Mouse (Mus musculus) neural tube, embryonic 12.5 days (tissue): ENCODE results near the gene Kcnj10. TPM values are rescaled to one million over a fixed set of nuclear protein-coding genes. Genes with fewer than 3 reads are reported as not detected.

ENCODE experiments used
- ATAC-seq: fragments of 200-750 bp; cut with Nextera tagmentation; 2 replicates; pipeline ENCODE4 v1.8.0; 2017; ENCODE audit warnings: low read depth, mild to moderate bottlenecking, moderate TSS enrichment, moderate library complexity; ENCODE audit not compliant: low FRiP score
- H3K27ac ChIP-seq: fragments of 300-500 bp; sonication (generic); 2 replicates; pipeline ENCODE4 v1.5.1; 2016
- H3K27me3 ChIP-seq: fragments of 300-500 bp; sonication (generic); replicated peaks from 2 replicates; pipeline ENCODE4 v1.6.1; 2016; ENCODE audit warnings: mild to moderate bottlenecking
- H3K36me3 ChIP-seq: fragments of 300-500 bp; sonication (generic); 2 replicates; pipeline ENCODE4 v1.6.1; 2016; ENCODE audit warnings: mild to moderate bottlenecking
- H3K4me1 ChIP-seq: fragments of 300-500 bp; sonication (generic); 2 replicates; pipeline ENCODE4 v1.6.1; 2016
- H3K4me2 ChIP-seq: fragments of 300-500 bp; sonication (generic); replicated peaks from 2 replicates; pipeline ENCODE4 v1.6.1; 2016; ENCODE audit warnings: mild to moderate bottlenecking
- H3K4me3 ChIP-seq: fragments of 300-500 bp; sonication (generic); 2 replicates; pipeline ENCODE4 v1.5.1; 2016
- H3K9ac ChIP-seq: fragments of 300-500 bp; sonication (generic); 2 replicates; pipeline ENCODE4 v1.6.1; 2016; ENCODE audit warnings: mild to moderate bottlenecking
- H3K9me3 ChIP-seq: fragments of 300-500 bp; sonication (generic); 2 replicates; pipeline ENCODE4 v1.6.1; 2016; ENCODE audit warnings: mild to moderate bottlenecking
- WGBS: fragments of 180-500 bp; shearing (Covaris S2); methylation state at CpG from one replicate; pipeline ENCODE4 v1.1.7; 2016; 5-methylcytosine and 5-hydroxymethylcytosine counted together
- polyA plus RNA-seq: library from polyadenylated mRNA; unstranded; fragments of >200 nt; fragmentation: Nextera tagmentation; extraction: Ambion mirVana; gene quantifications from 2 replicates; pipeline ENCODE4 v1.2.1, GENCODE M21; 2016

Kcnj10 gene
- polyA plus RNA-seq, 1 experiment from 2014 or later: 1.3 TPM

- 60% methylated on average over 11 of the region's 11 CpGs for WGBS
Measured at GRCm38 (mm10) chr1:172326684-172327083, 14.3 kb upstream of the Kcnj10 start.

DNA sequence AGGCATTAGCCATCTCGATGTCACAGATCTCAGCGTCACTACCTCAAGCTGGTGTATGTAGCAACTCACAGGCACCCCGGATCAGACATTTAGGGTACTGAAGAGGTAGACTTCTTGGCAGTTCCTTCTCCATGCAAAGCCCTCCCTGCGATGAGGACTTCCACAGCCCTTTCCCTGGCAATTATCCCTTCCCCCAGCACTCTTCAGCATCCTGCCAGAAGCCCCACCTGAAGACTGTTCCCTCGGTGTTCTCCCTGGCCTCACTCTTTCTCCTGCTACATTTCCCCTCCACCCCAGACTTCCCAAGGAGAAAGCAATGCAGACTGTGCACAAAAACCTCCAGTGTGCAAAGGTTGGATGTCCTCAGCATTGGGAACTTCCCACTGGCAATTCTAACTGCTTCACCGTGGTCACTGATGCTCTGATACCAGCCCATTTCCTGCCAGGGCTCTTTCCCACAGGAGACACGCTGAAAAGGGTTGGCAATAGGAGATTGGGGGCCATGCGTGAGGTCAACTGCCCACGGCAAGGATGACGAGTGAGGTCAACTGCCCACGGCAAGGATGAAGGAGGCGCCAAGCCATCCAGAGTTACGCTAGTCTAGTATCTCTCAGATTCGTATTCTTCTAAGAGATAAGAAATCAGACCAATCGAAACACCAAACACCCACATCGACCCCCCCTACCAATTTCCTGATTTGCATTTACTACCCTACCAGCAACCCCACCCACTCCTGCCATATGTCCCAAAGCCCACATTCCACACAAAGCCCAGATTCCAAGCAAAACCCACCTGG, 13.6 kb upstream of the Kcnj10 start:
- 90% methylated on average over 16 of the region's 16 CpGs for WGBS
- Histone ChIP-seq H3K27me3 (peaks cover 22% of the 10 kb centered on the region), H3K4me1 (peaks cover 38% of the 10 kb centered on the region; the same call in 1 of the 2 replicates), H3K9me3 (no peaks in the 10 kb centered on the region), H3K27ac (no peak overlapping the region), H3K36me3 (peaks cover 4% of the 10 kb centered on the region; the same call in 1 of the 2 replicates), H3K9ac (no peak overlapping the region), H3K4me3 (no peak overlapping the region), H3K4me2 (no peak overlapping the region)
- ATAC-seq: no peak

More at GRCm38 (mm10) chr1:172326684-172327083, 14.3 kb upstream of the Kcnj10 start:
- Histone ChIP-seq H3K9me3 (no peaks in the 10 kb centered on the region), H3K27ac (no peak overlapping the region), H3K27me3 (peaks cover 22% of the 10 kb centered on the region), H3K9ac (no peak overlapping the region), H3K4me1 (peaks cover 39% of the 10 kb centered on the region; the same call in 1 of the 2 replicates), H3K4me2 (peak overlapping the region; percentile 79), H3K36me3 (peaks cover 4% of the 10 kb centered on the region; the same call in 1 of the 2 replicates), H3K4me3 (peak overlapping the region; percentile 37; the same call in 1 of the 2 replicates)
- no peak for ATAC-seq

GRCm38 (mm10) chr1:172328041-172328440, 13.0 kb upstream of the Kcnj10 start:
- WGBS: 86% methylated on average over 3 of the region's 3 CpGs
- ATAC-seq: no peak
- Histone ChIP-seq H3K9ac (no peak overlapping the region), H3K9me3 (no peaks in the 10 kb centered on the region), H3K27me3 (peaks cover 22% of the 10 kb centered on the region), H3K36me3 (peaks cover 3% of the 10 kb centered on the region; the same call in 1 of the 2 replicates), H3K4me1 (peaks cover 32% of the 10 kb centered on the region; the same call in 1 of the 2 replicates), H3K4me2 (no peak overlapping the region), H3K4me3 (no peak overlapping the region), H3K27ac (no peak overlapping the region)

- peak overlapping the region; percentile 52; the same call in 1 of the 2 replicates for H3K4me2 ChIP-seq
- H3K9ac ChIP-seq: no peak overlapping the region
- no peak overlapping the region for H3K27ac ChIP-seq
Measured at GRCm38 (mm10) chr1:172328461-172328860, 12.5 kb upstream of the Kcnj10 start.

DNA sequence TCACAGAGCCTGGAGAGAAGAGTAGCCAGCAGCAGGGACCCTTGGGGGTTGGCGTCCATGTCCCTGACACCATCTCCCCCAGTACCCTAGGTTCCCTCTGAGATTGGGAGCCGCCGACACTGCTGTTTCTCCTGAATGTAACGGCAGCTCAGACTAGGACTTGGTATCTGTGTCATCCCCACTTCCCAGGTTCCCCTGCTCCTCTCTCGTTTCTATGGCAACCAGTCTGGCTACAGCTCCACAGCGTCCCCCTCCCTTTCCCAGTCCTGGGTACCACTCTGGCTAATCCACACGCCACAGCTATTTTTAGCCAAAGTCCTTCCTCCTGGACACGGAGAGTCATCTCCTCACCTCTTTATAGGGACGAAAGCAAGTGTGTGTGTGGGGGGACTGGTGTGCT, 11.9 kb upstream of the Kcnj10 start, which contains the start of gene Kcnj9:
TSS of gene Kcnj9 (minus strand) at position 188 of the 400 bp plus-strand sequence.
- H3K4me3 ChIP-seq: no peak within 1 kb of the TSS
- H3K27ac ChIP-seq: no peak within 1 kb of the TSS
- WGBS: 27% methylated on average over 9 of the region's 9 CpGs

More at GRCm38 (mm10) chr1:172328461-172328860, 12.5 kb upstream of the Kcnj10 start:
- WGBS: 85% methylated on average over 7 of the region's 7 CpGs
- Histone ChIP-seq H3K36me3 (no peaks in the 10 kb centered on the region), H3K27me3 (peaks cover 22% of the 10 kb centered on the region), H3K4me3 (no peak overlapping the region), H3K9me3 (no peaks in the 10 kb centered on the region), H3K4me1 (peaks cover 28% of the 10 kb centered on the region; the same call in 1 of the 2 replicates)
- no peak for ATAC-seq

GRCm38 (mm10) chr1:172329616-172330015, 11.4 kb upstream of the Kcnj10 start:
- Histone ChIP-seq H3K9me3 (no peaks in the 10 kb centered on the region), H3K9ac (peak overlapping the region; percentile 26; the same call in 1 of the 2 replicates), H3K27ac (no peak overlapping the region), H3K4me1 (peaks cover 23% of the 10 kb centered on the region; the same call in 1 of the 2 replicates), H3K27me3 (peaks cover 22% of the 10 kb centered on the region), H3K4me3 (no peak overlapping the region), H3K36me3 (no peaks in the 10 kb centered on the region), H3K4me2 (peak overlapping the region; percentile 52)
- 76% methylated on average over 6 of the region's 6 CpGs for WGBS
- no peak for ATAC-seq

More for the DNA sequence above, 11.9 kb upstream of the Kcnj10 start, which contains the start of gene Kcnj9:
- H3K27me3 ChIP-seq: peaks cover 22% of the 10 kb centered on the region
- peak; percentile 76 for ATAC-seq
- H3K9me3 ChIP-seq: no peaks in the 10 kb centered on the region
- peak within 1 kb of the TSS; percentile 52 for H3K4me2 ChIP-seq
- H3K4me1 ChIP-seq: peaks cover 26% of the 10 kb centered on the region; the same call in 1 of the 2 replicates
- H3K36me3 ChIP-seq: no peaks in the 10 kb centered on the region
- peak within 1 kb of the TSS; percentile 26; the same call in 1 of the 2 replicates for H3K9ac ChIP-seq

DNA sequence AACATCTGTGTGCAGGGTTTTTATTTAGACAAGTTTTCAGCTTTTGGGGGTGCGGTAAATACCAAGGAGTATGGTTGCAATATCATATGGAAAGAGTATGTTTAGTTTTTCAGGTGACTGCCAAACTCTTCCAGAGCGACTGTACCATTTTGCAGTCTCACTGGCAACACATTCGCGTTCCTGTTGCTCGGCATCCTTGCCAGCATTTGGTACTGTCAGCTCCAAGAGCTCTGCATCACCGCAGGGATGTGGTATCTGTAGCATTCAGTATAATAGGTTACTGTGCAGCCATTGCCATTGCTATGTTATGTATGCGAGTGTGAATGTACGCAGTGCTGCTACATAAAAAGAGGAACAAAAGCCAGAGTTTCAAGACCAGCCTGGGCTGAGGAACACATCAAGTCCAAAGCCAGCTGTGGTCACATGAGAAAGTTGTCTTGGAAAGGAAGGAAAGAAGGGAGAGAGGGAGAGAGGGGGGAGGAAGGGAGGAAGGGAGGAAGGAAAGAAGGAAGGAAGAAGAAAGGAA, 9.5 kb upstream of the Kcnj10 start:
- no peak overlapping the region for H3K9ac ChIP-seq
- peaks cover 13% of the 10 kb centered on the region; the same call in 1 of the 2 replicates for H3K4me1 ChIP-seq
- no peak overlapping the region for H3K4me3 ChIP-seq
- no peak overlapping the region for H3K27ac ChIP-seq
- H3K9me3 ChIP-seq: no peaks in the 10 kb centered on the region
- WGBS: 67% methylated on average over 8 of the region's 8 CpGs
- no peak for ATAC-seq
- no peak overlapping the region for H3K4me2 ChIP-seq
- H3K36me3 ChIP-seq: no peaks in the 10 kb centered on the region
- peaks cover 14% of the 10 kb centered on the region for H3K27me3 ChIP-seq

DNA sequence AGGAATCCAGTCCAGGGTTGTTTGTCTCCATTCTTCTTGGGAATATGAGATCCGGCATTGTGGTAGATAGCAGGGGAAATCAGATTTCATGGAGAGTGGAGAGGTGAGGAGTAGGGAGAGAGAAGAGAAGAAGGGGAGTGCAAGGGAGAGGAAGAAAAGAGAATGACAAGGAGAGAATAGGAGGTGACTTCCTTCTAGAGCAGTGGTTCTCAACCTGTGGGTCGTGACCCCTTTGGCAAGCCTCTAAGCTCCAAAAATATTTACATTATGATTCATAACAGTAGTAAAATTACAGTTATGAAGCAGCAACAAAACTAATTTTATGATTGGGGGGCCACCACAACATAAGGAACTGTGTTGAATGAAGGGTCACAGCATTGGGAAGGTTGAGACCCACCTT, 8.1 kb upstream of the Kcnj10 start:
- H3K4me1 ChIP-seq: peaks cover 10% of the 10 kb centered on the region; the same call in 1 of the 2 replicates
- 0 out of 2 replicates have a peak, but pooled peaks cover 6% of the 10 kb centered on the region for H3K27me3 ChIP-seq
- no peaks in the 10 kb centered on the region for H3K9me3 ChIP-seq
- no peaks in the 10 kb centered on the region for H3K36me3 ChIP-seq
- WGBS: 81% methylated on average over 2 of the region's 2 CpGs
- H3K27ac ChIP-seq: no peak overlapping the region
- ATAC-seq: no peak
- H3K9ac ChIP-seq: no peak overlapping the region
- no peak overlapping the region for H3K4me3 ChIP-seq
- H3K4me2 ChIP-seq: no peak overlapping the region

DNA sequence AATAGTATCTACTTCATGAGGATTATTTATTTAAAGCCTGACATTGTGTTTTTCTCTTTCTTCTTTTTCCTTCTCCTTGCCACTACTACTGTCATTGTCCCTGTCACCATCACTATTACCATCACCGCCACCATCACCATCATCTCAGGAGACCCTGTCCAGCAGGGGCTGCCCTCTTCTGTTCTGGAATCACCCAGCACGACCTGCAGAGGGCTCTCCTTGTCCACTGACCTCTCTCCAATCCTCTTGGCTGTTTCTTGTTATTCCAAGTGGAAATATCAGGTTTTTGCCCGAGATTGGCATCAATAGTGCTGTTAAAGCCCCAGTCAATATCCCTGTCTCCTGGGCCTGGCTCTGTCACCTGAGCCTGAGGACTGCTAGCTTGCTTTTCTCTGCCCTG, 7.5 kb upstream of the Kcnj10 start:
- Histone ChIP-seq H3K4me3 (no peak overlapping the region), H3K27ac (no peak overlapping the region), H3K36me3 (no peaks in the 10 kb centered on the region), H3K4me2 (no peak overlapping the region), H3K9ac (no peak overlapping the region), H3K9me3 (no peaks in the 10 kb centered on the region), H3K27me3 (0 out of 2 replicates have a peak, but pooled peaks cover 4% of the 10 kb centered on the region), H3K4me1 (peaks cover 10% of the 10 kb centered on the region; the same call in 1 of the 2 replicates)
- 27% methylated on average over 3 of the region's 3 CpGs for WGBS
- no peak for ATAC-seq

DNA sequence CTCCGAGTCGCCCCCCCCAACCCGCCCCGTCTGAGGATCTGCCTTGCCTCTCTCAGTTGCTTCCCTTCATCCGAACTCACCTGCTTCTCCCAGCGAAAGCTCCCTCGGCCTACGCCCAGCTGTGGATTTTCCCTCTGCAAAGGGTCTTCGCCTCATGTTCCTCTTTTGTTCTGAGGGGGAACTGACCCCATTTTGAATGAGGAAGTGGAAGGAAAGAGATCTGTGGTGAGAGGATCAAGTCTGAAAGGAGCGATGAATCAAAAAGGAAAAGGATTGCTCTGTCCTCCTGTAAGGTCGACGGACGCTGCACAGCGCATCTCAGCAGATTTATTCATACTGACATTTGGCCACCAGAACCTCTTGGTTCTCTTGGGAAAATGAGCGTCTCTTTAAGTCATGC, 5.2 kb upstream of the Kcnj10 start:
- H3K27me3 ChIP-seq: 0 out of 2 replicates have a peak, but pooled peaks cover 3% of the 10 kb centered on the region
- no peak for ATAC-seq
- H3K9ac ChIP-seq: no peak overlapping the region
- H3K4me1 ChIP-seq: peaks cover 5% of the 10 kb centered on the region
- no peaks in the 10 kb centered on the region for H3K9me3 ChIP-seq
- no peak overlapping the region for H3K4me2 ChIP-seq
- WGBS: 83% methylated on average over 15 of the region's 15 CpGs
- no peak overlapping the region for H3K4me3 ChIP-seq
- H3K27ac ChIP-seq: no peak overlapping the region
- H3K36me3 ChIP-seq: no peaks in the 10 kb centered on the region

- Histone ChIP-seq H3K27ac (no peak overlapping the region), H3K36me3 (no peaks in the 10 kb centered on the region), H3K4me2 (no peak overlapping the region), H3K9ac (no peak overlapping the region), H3K4me3 (no peak overlapping the region), H3K9me3 (no peaks in the 10 kb centered on the region), H3K4me1 (peaks cover 17% of the 10 kb centered on the region), H3K27me3 (peaks cover 11% of the 10 kb centered on the region; the same call in 1 of the 2 replicates)
- no peak for ATAC-seq
- 25% methylated on average over 2 of the region's 2 CpGs for whole genome bisulfite sequencing
Measured at GRCm38 (mm10) chr1:172337411-172338185, 3.4 kb upstream of the Kcnj10 start.
